Comparison of ENCODE assay signal across 8 mouse cellular contexts in the genomic region with DNA sequence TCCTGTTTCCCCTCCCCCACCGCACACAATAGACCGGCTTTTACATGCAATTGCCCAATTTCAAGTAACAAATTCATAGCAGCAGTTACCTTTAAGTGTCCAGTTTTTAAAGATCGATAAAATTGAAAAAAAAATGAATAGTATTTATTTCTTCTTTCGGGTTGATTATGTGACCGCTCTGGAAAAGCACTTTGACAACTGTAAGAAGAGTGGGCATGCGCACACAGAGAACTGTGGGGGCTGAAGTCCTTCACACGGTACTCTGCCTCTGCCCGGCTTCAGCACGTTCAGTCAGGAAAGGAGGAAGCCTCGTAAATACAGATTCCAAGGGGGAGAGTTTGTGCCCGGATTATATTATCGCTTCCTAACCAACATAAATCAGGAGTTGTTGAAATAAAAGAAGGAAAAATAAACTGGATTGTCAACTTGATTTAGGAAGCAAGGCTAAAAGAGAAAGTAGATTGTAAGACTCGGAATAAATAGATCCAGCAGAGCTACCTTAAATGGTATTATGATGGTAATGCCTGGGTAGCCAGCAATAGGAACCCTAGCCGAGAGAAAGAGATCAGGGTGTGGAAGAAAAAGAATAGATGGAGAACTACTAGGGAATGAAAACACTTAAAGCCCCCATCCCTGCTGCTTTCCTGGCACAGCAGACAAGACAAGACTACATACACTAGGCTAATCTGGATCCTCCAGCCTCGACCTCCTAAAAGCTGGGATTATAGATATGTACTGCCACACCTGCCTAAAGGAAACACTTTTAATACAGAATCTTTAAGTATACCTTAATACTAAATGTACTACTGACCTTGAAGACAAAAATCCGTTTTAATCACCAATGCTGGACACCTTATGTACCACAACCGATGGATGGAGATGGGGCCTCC. TPM values are rescaled to one million over a fixed set of nuclear protein-coding genes. Genes with fewer than 3 reads are reported as not detected.
DNase-seq lines count a peak whose midpoint lies in the region; ATAC-seq and TF ChIP-seq lines count a peak whose summit lies in the region.

No protein-coding gene starts in this region.

- 13% methylated on average over 17 of the region's 17 CpGs for WGBS in heart, embryonic 13.5 days
- WGBS in kidney, postnatal 0 days = 13% methylated on average over 17 of the region's 17 CpGs
- 12% methylated on average over 17 of the region's 17 CpGs for whole genome bisulfite sequencing in liver, embryonic 14.5 days (ENCODE audit: insufficient replicate concordance)

- H3K4me1 ChIP-seq in G1E (ENCODE audit: insufficient read depth, low read depth, low read length) = peaks cover 39% of the 10 kb centered on the region
- H3K4me1 ChIP-seq in heart, embryonic 13.5 days = peaks cover 17% of the 10 kb centered on the region
- 0 out of 2 replicates have a peak, but pooled peaks cover 9% of the 10 kb centered on the region for H3K4me1 ChIP-seq in kidney, postnatal 0 days (replicated peaks; ENCODE audit: insufficient read depth, low read length)
- peaks cover 17 to 19% of the 10 kb centered on the region in 2 experiments for H3K4me1 ChIP-seq in liver, embryonic 14.5 days (replicated peaks; ENCODE audit: control insufficient read depth in 2 of 2, insufficient read depth in 2 of 2, low read length in 1 of 2)

- H3K27me3 ChIP-seq in G1E (ENCODE audit: insufficient read depth, low read length) = peaks cover 8% of the 10 kb centered on the region
- peaks cover 8% of the 10 kb centered on the region for H3K27me3 ChIP-seq in heart, embryonic 13.5 days (replicated peaks)
- no peaks in the 10 kb centered on the region for H3K27me3 ChIP-seq in kidney, postnatal 0 days (ENCODE audit: insufficient read depth, low read length)
- peaks cover 41% of the 10 kb centered on the region for H3K27me3 ChIP-seq in liver, embryonic 14.5 days (ENCODE audit: control insufficient read depth, insufficient read depth, low read length)

- H3K9ac ChIP-seq in heart, embryonic 13.5 days = peak overlapping the region; percentile 71
- no peak overlapping the region for H3K9ac ChIP-seq in kidney, postnatal 0 days (ENCODE audit: low read depth, low read length)
- peak overlapping the region; percentile 66 for H3K9ac ChIP-seq in liver, embryonic 14.5 days (replicated peaks)

- no peaks in the 10 kb centered on the region for H3K36me3 ChIP-seq in G1E (replicated peaks)
- no peaks in the 10 kb centered on the region for H3K36me3 ChIP-seq in heart, embryonic 13.5 days
- no peaks in the 10 kb centered on the region for H3K36me3 ChIP-seq in kidney, postnatal 0 days (ENCODE audit: insufficient read depth, low read length)
- H3K36me3 ChIP-seq in liver, embryonic 14.5 days (replicated peaks; ENCODE audit: control insufficient read depth, insufficient read depth, low read depth) = no peaks in the 10 kb centered on the region

- H3K27ac ChIP-seq in heart, embryonic 13.5 days (replicated peaks) = peak overlapping the region; percentile 52
- H3K27ac ChIP-seq in kidney, postnatal 0 days = no peak overlapping the region
- peak overlapping the region; percentile 64 for H3K27ac ChIP-seq in liver, embryonic 14.5 days

- peak overlapping the region; percentile 67 for H3K4me2 ChIP-seq in heart, embryonic 13.5 days
- H3K4me2 ChIP-seq in kidney, postnatal 0 days (ENCODE audit: low read length) = peak overlapping the region; percentile 48
- peak overlapping the region; percentile 87 for H3K4me2 ChIP-seq in liver, embryonic 14.5 days (ENCODE audit: low read depth)

- peak overlapping the region; percentile 10; the same call in 1 of the 2 replicates for H3K4me3 ChIP-seq in G1E (ENCODE audit: low read depth, low read length)
- H3K4me3 ChIP-seq in heart, embryonic 13.5 days = peak overlapping the region; percentile 55
- peak overlapping the region; percentile 27 for H3K4me3 ChIP-seq in kidney, postnatal 0 days (replicated peaks; ENCODE audit: low read depth, low read length)
- H3K4me3 ChIP-seq in liver, embryonic 14.5 days (ENCODE audit: insufficient read depth in 1 of 2, low read depth in 2 of 2, low read length in 2 of 2) = peak overlapping the region; percentile 53 to 54

- peak; percentile 82 for TF ChIP-seq EP300 in liver, embryonic 14.5 days (IDR thresholded peaks at IDR 0.05; ENCODE audit: low read depth)

- TF ChIP-seq CTCF in G1E (IDR thresholded peaks at IDR 0.05; ENCODE audit: low read depth, low read length) = no peak
- TF ChIP-seq CTCF in kidney, postnatal 0 days (IDR thresholded peaks at IDR 0.05; ENCODE audit: low read depth) = no peak
- TF ChIP-seq CTCF in liver, embryonic 14.5 days (IDR thresholded peaks at IDR 0.05; ENCODE audit: low read depth) = no peak

- ATAC-seq in G1E (ENCODE audit: extremely low read depth, insufficient number of reproducible peaks, low FRiP score, poor library complexity, severe bottlenecking) = no peak
- ATAC-seq in erythroid progenitor cell, adult 5-6 weeks (replicated peaks; ENCODE audit: low FRiP score, poor library complexity, severe bottlenecking) = peak; percentile 88
- no peak for ATAC-seq in heart, embryonic 13.5 days (ENCODE audit: extremely low read depth, insufficient number of reproducible peaks, low FRiP score, low TSS enrichment)
- ATAC-seq in kidney, postnatal 0 days (replicated peaks; ENCODE audit: low FRiP score, low read depth) = peak; percentile 74
- peak; percentile 84 for ATAC-seq in liver, embryonic 14.5 days (ENCODE audit: insufficient read depth)

- H3K9me3 ChIP-seq in G1E (replicated peaks) = no peaks in the 10 kb centered on the region
- no peaks in the 10 kb centered on the region for H3K9me3 ChIP-seq in heart, embryonic 13.5 days
- H3K9me3 ChIP-seq in kidney, postnatal 0 days (replicated peaks; ENCODE audit: low read length) = no peaks in the 10 kb centered on the region
- no peaks in the 10 kb centered on the region for H3K9me3 ChIP-seq in liver, embryonic 14.5 days (ENCODE audit: control insufficient read depth, low read length)

- DNase-seq in G1E (ENCODE audit: low spot score) = peak; percentile 13
- peak; percentile 66 for DNase-seq in c-Kit-negative CD71-positive TER-119-positive erythroid progenitor cells, embryonic 14.5 days (ENCODE audit: low read depth, low spot score)
- DNase-seq in kidney, postnatal 0 days (ENCODE audit: low spot score) = peak; percentile 90
- DNase-seq in liver, embryonic 14.5 days (ENCODE audit: low read depth in 3 of 3, low spot score in 3 of 3) = peak; percentile 60 to 74 (median 70)
- peak; percentile 6 to 10 for DNase-seq in natural killer cell, adult 2 months (ENCODE audit: low spot score in 2 of 2)
- DNase-seq in testis, postnatal 10 days (ENCODE audit: low spot score) = peak; percentile 69

RNA-seq across cellular contexts. Expression of a gene that starts 29.3 kb away (rescaled TPM):
- total RNA-seq in G1E (2014; fragmentation: Nextera tagmentation) = 131 and 133 TPM in 2 replicates
- total RNA-seq in G1E (2017) = 125 and 129 TPM in 2 replicates
- polyA plus RNA-seq in G1E (2012) = 64.5 and 92.4 TPM in 2 replicates
- total RNA-seq in erythroid progenitor cell, adult 5-6 weeks (2015; ENCODE audit: low replicate concordance) = 361 and 388 TPM in 2 replicates
- total RNA-seq in erythroid progenitor cell, adult 5-6 weeks (2017; ENCODE audit: low replicate concordance) = 349 and 424 TPM in 2 replicates
- 76.9 and 83.7 TPM in 2 replicates for polyA plus RNA-seq in heart, embryonic 13.5 days (2015; fragmentation: Nextera tagmentation; extraction: Ambion mirVana)
- polyA plus RNA-seq in kidney, postnatal 0 days (2015; fragmentation: Nextera tagmentation; extraction: Ambion mirVana) = 96.4 and 98.2 TPM in 2 replicates
- 40.9 and 69.6 TPM in 2 replicates for polyA plus RNA-seq in liver, embryonic 14.5 days (2012; rRNA removed)
- polyA plus RNA-seq in liver, embryonic 14.5 days (2014; fragmentation: Nextera tagmentation; extraction: Ambion mirVana) = 145 and 153 TPM in 2 replicates

RNA-seq across cellular contexts. Expression of a gene that starts 30.3 kb away (rescaled TPM):
- total RNA-seq in G1E (2014; fragmentation: Nextera tagmentation) (3.9 and 5.2 TPM in 2 replicates), G1E (2017) (2.0 and 2.4 TPM in 2 replicates)
- 2.0 and 2.9 TPM in 2 replicates for polyA plus RNA-seq in G1E (2012)
- 39.6 and 42.8 TPM in 2 replicates for total RNA-seq in erythroid progenitor cell, adult 5-6 weeks (2015; ENCODE audit: low replicate concordance)
- total RNA-seq in erythroid progenitor cell, adult 5-6 weeks (2017; ENCODE audit: low replicate concordance) = 38.5 and 42.5 TPM in 2 replicates
- polyA plus RNA-seq in heart, embryonic 13.5 days (2015; fragmentation: Nextera tagmentation; extraction: Ambion mirVana) = 6.5 and 7.9 TPM in 2 replicates
- 2.1 and 2.7 TPM in 2 replicates for polyA plus RNA-seq in kidney, postnatal 0 days (2015; fragmentation: Nextera tagmentation; extraction: Ambion mirVana)
- 1.8 and 2.4 TPM in 2 replicates for polyA plus RNA-seq in liver, embryonic 14.5 days (2012; rRNA removed)
- polyA plus RNA-seq in liver, embryonic 14.5 days (2014; fragmentation: Nextera tagmentation; extraction: Ambion mirVana) = 1.8 and 1.9 TPM in 2 replicates

Comparison
In these comparisons a context has a peak if more than half of its experiments do, and no peak if none do; other contexts are left out.
1. ATAC-seq: peak in erythroid progenitor cell, adult 5-6 weeks (single experiment), kidney, postnatal 0 days (single experiment) and liver, embryonic 14.5 days (single experiment); none in G1E (single experiment) and heart, embryonic 13.5 days (single experiment).
2. DNase-seq: peak in every context shown above with its lines; median percentile 90 in kidney, postnatal 0 days; 70 in liver, embryonic 14.5 days; 69 in testis, postnatal 10 days; 66 in c-Kit-negative CD71-positive TER-119-positive erythroid progenitor cells, embryonic 14.5 days; 13 in G1E; 8 in natural killer cell, adult 2 months.
3. Peak in every context shown above with its lines, with median percentiles within 50 percentile points of each other: H3K4me3 ChIP-seq and H3K4me2 ChIP-seq.